ENCODE assay signal across 8 mouse cellular contexts in the genomic region with DNA sequence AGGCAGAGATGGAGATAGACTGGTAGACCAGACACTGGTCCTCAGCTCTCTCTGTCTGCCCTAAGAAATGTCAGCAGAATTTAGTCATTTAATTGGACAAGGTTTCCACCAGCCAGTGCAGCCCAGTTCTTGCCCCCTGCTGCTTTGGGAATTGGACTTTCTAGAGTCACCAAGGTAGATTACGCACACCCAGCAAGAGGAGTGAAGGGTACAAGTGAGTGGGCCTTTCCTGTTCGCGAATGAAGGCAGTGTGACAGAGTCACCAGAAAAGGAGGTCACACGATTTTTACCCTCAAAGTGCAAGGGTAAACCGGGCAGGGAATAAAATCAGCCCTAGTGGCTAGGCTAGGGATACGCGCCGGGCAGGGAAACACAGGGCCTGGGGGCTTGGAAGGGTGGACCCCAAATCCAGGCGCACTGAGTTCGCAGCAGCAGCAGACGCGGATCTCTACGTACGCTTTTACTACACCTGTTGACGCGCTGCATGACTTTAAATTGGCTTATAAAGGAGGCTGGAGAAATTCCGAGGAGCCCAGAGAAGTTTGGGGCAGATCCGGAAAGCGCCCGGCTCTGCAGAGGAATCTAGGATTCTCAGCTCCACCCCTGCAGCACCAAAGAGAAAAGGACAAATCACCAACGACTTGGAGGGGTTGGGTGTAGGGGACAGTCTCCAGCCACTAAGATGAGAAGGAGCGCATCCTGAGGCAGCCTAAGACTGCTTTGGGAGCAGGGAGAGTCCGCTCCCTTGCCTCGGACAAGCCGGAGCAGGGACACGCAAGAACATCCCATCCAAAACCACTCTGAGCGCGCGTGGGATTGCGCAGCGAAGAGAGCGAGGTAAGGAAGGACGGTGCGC. TPM values are rescaled to one million over a fixed set of nuclear protein-coding genes. Genes with fewer than 3 reads are reported as not detected.
DNase-seq lines count a peak whose midpoint lies in the region; ATAC-seq and TF ChIP-seq lines count a peak whose summit lies in the region.

A gene (plus strand): TSS at position 639 of the 856 bp plus-strand sequence.

- intact Hi-C loops in heart, postnatal 10 days (cut with DNase I): loop anchor here (2.0 to 5.0 kb wide), 3 partner anchors 81 to 346 kb away; no protein-coding TSS in a partner anchor

- WGBS in liver, adult 2 months: 4% methylated on average over 34 of the region's 34 CpGs
- 9% methylated on average over 34 of the region's 34 CpGs for WGBS in liver, embryonic 13.5 days (ENCODE audit: insufficient replicate concordance)
- 5% methylated on average over 34 of the region's 34 CpGs for WGBS in stomach, embryonic 15.5 days

- peak within 1 kb of the TSS; percentile 82 for H3K4me3 ChIP-seq in liver, adult 2 months (ENCODE audit: insufficient read depth, low read depth, low read length)
- peak within 1 kb of the TSS; percentile 51 for H3K4me3 ChIP-seq in liver, embryonic 13.5 days (replicated peaks)
- H3K4me3 ChIP-seq in stomach, embryonic 15.5 days (replicated peaks): peak within 1 kb of the TSS; percentile 44

- H3K4me2 ChIP-seq in liver, embryonic 13.5 days: peak within 1 kb of the TSS; percentile 59
- H3K4me2 ChIP-seq in stomach, embryonic 15.5 days: peak within 1 kb of the TSS; percentile 66

- no peaks in the 10 kb centered on the region for H3K9me3 ChIP-seq in liver, embryonic 13.5 days (replicated peaks)
- H3K9me3 ChIP-seq in stomach, embryonic 15.5 days: no peaks in the 10 kb centered on the region

- H3K27me3 ChIP-seq in liver, adult 2 months (ENCODE audit: control insufficient read depth, insufficient read depth, low read length): no peaks in the 10 kb centered on the region
- H3K27me3 ChIP-seq in liver, embryonic 13.5 days: peaks cover 29% of the 10 kb centered on the region
- peaks cover 14% of the 10 kb centered on the region; the same call in 1 of the 2 replicates for H3K27me3 ChIP-seq in stomach, embryonic 15.5 days (replicated peaks)

- TF ChIP-seq CTCF in liver, adult 2 months (IDR thresholded peaks at IDR 0.05; ENCODE audit: low read depth, low read length): 0 out of 2 replicates have a peak, but pooled peaks have one; percentile 26

- DNase-seq in liver, adult 2 months (ENCODE audit: extremely low read depth, low read depth, low spot score): peak; percentile 42
- no peak for DNase-seq in liver
- peak; percentile 26 for DNase-seq in embryo, embryonic 9.5 days (ENCODE audit: extremely low spot score)
- peak; percentile 12 to 24 for DNase-seq in heart, postnatal 10 days
- no peak for DNase-seq in liver, embryonic 13.5 days
- DNase-seq in thymus, postnatal 36 days: no peak
- no peak for DNase-seq in spleen, postnatal 14 days (ENCODE audit: low spot score in 2 of 2)

- H3K4me1 ChIP-seq in liver, adult 2 months (ENCODE audit: control insufficient read depth, insufficient read depth, low read length): 0 out of 2 replicates have a peak, but pooled peaks cover 5% of the 10 kb centered on the region
- peaks cover 5% of the 10 kb centered on the region; the same call in 1 of the 2 replicates for H3K4me1 ChIP-seq in liver, embryonic 13.5 days (replicated peaks)
- no peaks in the 10 kb centered on the region for H3K4me1 ChIP-seq in stomach, embryonic 15.5 days

- 0 out of 2 replicates have a peak, but pooled peaks have one; percentile 31 for ATAC-seq in liver, embryonic 13.5 days (ENCODE audit: low read depth)
- 0 out of 2 replicates have a peak, but pooled peaks have one; percentile 10 for ATAC-seq in stomach, embryonic 15.5 days (ENCODE audit: insufficient read depth, low FRiP score, low read depth)

- H3K36me3 ChIP-seq in liver, adult 2 months (ENCODE audit: control insufficient read depth, insufficient read depth, low read length): no peaks in the 10 kb centered on the region
- no peaks in the 10 kb centered on the region for H3K36me3 ChIP-seq in liver, embryonic 13.5 days
- no peaks in the 10 kb centered on the region for H3K36me3 ChIP-seq in stomach, embryonic 15.5 days

- peak within 1 kb of the TSS; percentile 57 for H3K27ac ChIP-seq in liver, adult 2 months (replicated peaks; ENCODE audit: insufficient read depth, low read depth, low read length)
- no peak within 1 kb of the TSS for H3K27ac ChIP-seq in liver, embryonic 13.5 days
- H3K27ac ChIP-seq in stomach, embryonic 15.5 days: peak within 1 kb of the TSS; percentile 4; the same call in 1 of the 2 replicates

- H3K79me2 ChIP-seq in liver, adult 2 months (ENCODE audit: control insufficient read depth, insufficient read depth, low read length): no peaks in the 10 kb centered on the region; the same call in 1 of the 2 replicates

- 0 out of 2 replicates have a peak, but pooled peaks have one; percentile 11 for TF ChIP-seq POLR2A in liver, adult 2 months (IDR thresholded peaks at IDR 0.05; ENCODE audit: extremely low read depth, insufficient read depth, low read length)

- peak within 1 kb of the TSS; percentile 72 for H3K9ac ChIP-seq in liver, adult 2 months (ENCODE audit: low read depth, low read length)
- peak within 1 kb of the TSS; percentile 6; the same call in 1 of the 2 replicates for H3K9ac ChIP-seq in liver, embryonic 13.5 days
- H3K9ac ChIP-seq in stomach, embryonic 15.5 days: peak within 1 kb of the TSS; percentile 23; the same call in 1 of the 2 replicates

RNA-seq across cellular contexts. Expression of the gene that starts here (rescaled TPM):
- total RNA-seq in liver, adult 2 months (2014; rRNA removed): 27.7 and 28.0 TPM in 2 replicates
- 31.9 and 42.4 TPM in 2 replicates for polyA plus RNA-seq in liver, adult 2 months (2012; rRNA removed)
- total RNA-seq in heart, postnatal 10 days (2021): 1 to 10 TPM; 2.2 to 2.3 TPM
- 2.4 and 3.6 TPM in 2 replicates for polyA plus RNA-seq in liver, embryonic 13.5 days (2015; fragmentation: Nextera tagmentation; extraction: Ambion mirVana)
- 11.8 and 13.5 TPM in 2 replicates for polyA plus RNA-seq in stomach, embryonic 15.5 days (2015; fragmentation: Nextera tagmentation; extraction: Ambion mirVana)

Comparison
In these comparisons a context has a peak if more than half of its experiments do, and no peak if none do; other contexts are left out.
1. DNase-seq: peak in liver, adult 2 months (single experiment), embryo, embryonic 9.5 days (single experiment) and heart, postnatal 10 days (2 of 2); none in liver (single experiment), liver, embryonic 13.5 days (single experiment), thymus, postnatal 36 days (0 of 2) and spleen, postnatal 14 days (0 of 2).
2. H3K9ac ChIP-seq: peak in every context shown above with its lines; median percentile 72 in liver, adult 2 months; 23 in stomach, embryonic 15.5 days; 6 in liver, embryonic 13.5 days.
3. Peak in every context shown above with its lines, with median percentiles within 50 percentile points of each other: H3K4me3 ChIP-seq.